Mouse (Mus musculus) liver, postnatal 0 days (tissue): ENCODE data around the gene Lzic.

Experiments used
- CTCF ChIP-seq: sonication (generic); IDR thresholded peaks from 2 replicates; pipeline ENCODE4 v1.5.1; 2016; ENCODE audit warnings: antibody characterized with exemption, low read depth
- EP300 ChIP-seq: IDR thresholded peaks from 2 replicates; pipeline ENCODE4 v1.6.1; 2016; ENCODE audit warnings: antibody characterized with exemption, low read depth, mild to moderate bottlenecking

- TF ChIP-seq EP300 (no peak), CTCF (no peak)
These were observed 56.9 kb downstream of the Lzic start for GRCm38 (mm10) chr4:149541935-149542334.
